Mouse (Mus musculus) kidney, embryonic 14.5 days (tissue): ENCODE data around the gene Kif5a. TPM values are rescaled to one million over a fixed set of nuclear protein-coding genes. Genes with fewer than 3 reads are reported as not detected.

Source experiments
- ATAC-seq: fragments of 200-750 bp; cut with Nextera tagmentation; 2 replicates; pipeline ENCODE4 v1.8.0; 2017; ENCODE audit warnings: moderate number of reproducible peaks, mild to moderate bottlenecking, moderate TSS enrichment, moderate library complexity; ENCODE audit not compliant: low FRiP score, low TSS enrichment
- H3K27ac ChIP-seq: fragments of 300-500 bp; sonication (generic); 2 replicates; pipeline ENCODE4 v1.5.1; 2014; ENCODE audit warnings: low read depth, mild to moderate bottlenecking, low read length, moderate library complexity, mixed read lengths
- H3K27me3 ChIP-seq: fragments of 300-500 bp; sonication (generic); 2 replicates; pipeline ENCODE4 v1.6.1; 2014; ENCODE audit warnings: mild to moderate bottlenecking, low read length; ENCODE audit not compliant: control insufficient read depth, insufficient read depth
- H3K36me3 ChIP-seq: fragments of 300-500 bp; sonication (generic); 2 replicates; pipeline ENCODE4 v1.6.1; 2014; ENCODE audit warnings: low read length, mixed read lengths; ENCODE audit not compliant: control insufficient read depth, insufficient read depth
- H3K4me1 ChIP-seq: fragments of 300-500 bp; sonication (generic); 2 replicates; pipeline ENCODE4 v1.6.1; 2014; ENCODE audit warnings: low read length, mixed read lengths; ENCODE audit not compliant: control insufficient read depth, insufficient read depth
- H3K4me2 ChIP-seq: fragments of 300-500 bp; sonication (generic); replicated peaks from 2 replicates; pipeline ENCODE4 v1.6.1; 2014; ENCODE audit warnings: low read depth, mild to moderate bottlenecking, low read length
- H3K4me3 ChIP-seq: fragments of 300-500 bp; sonication (generic); 2 replicates; pipeline ENCODE4 v1.5.1; 2014; ENCODE audit warnings: mild to moderate bottlenecking, low read length
- H3K9ac ChIP-seq: fragments of 300-500 bp; sonication (generic); 2 replicates; pipeline ENCODE4 v1.6.1; 2014; ENCODE audit warnings: low read depth, mild to moderate bottlenecking, low read length, moderate library complexity
- H3K9me3 ChIP-seq: fragments of 300-500 bp; sonication (generic); 2 replicates; pipeline ENCODE4 v1.6.1; 2016; ENCODE audit warnings: low read length; ENCODE audit not compliant: control insufficient read depth
- WGBS: fragments of 180-500 bp; shearing (Covaris S2); extraction: QIAGEN DNeasy Blood & Tissue Kit; methylation state at CpG from one replicate; pipeline ENCODE4 v1.1.7; 2014; 5-methylcytosine and 5-hydroxymethylcytosine counted together
- polyA plus RNA-seq: library from polyadenylated mRNA; unstranded; fragments of >200 nt; fragmentation: Nextera tagmentation; extraction: Ambion mirVana; gene quantifications from 2 replicates; pipeline ENCODE4 v1.2.1, GENCODE M21; 2014

Gene Kif5a
- polyA plus RNA-seq, 1 experiment from 2014 or later, result 0.37 TPM

DNA sequence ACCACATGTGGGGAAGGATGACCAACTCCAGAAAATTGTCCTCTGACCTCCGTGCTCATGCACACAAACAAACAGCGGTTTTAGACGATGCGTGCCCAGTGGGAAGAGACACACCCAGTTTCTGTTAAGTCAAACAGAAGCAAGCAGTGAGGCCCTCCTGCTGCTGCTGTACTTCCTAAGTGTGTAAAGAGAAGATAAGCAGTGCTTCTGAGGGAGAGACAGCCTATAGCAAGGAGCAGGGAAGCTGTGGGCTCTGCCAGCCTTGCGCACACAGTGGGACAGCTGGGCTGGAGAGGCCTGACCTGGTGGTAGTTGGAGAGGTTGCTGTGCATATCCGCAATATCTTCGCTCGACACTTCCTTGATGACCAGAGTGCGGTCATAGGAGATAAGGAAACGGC, 57.8 kb downstream of the Kif5a start:
- no peak for ATAC-seq

DNA sequence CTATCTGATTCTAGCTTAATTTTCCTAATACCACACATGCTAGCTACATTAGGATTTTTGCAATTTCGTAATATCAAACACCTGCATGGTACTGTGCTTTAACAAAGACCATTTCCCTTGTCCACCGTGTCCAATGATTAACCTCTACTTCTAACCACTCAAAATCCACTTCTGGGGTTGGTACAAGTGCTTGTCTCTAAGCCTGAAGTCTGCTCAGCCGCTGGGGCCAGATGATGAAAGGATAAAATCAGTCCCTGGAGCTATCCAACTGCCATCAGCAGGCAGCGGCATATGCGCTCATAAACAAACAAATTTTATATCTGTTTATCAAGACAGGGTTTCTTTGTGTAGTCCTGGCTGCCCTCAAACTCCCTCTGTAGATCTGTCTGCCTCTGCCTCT, 58.6 kb downstream of the Kif5a start:
- Histone ChIP-seq H3K4me1 (no peaks in the 10 kb centered on the region), H3K9me3 (no peaks in the 10 kb centered on the region), H3K27ac (no peak overlapping the region), H3K36me3 (peaks cover 57% of the 10 kb centered on the region), H3K27me3 (no peaks in the 10 kb centered on the region), H3K4me3 (no peak overlapping the region), H3K9ac (no peak overlapping the region), H3K4me2 (no peak overlapping the region)
- no peak for ATAC-seq
- WGBS, result 89% methylated on average over 5 of the region's 5 CpGs

More for the DNA sequence above, 57.8 kb downstream of the Kif5a start:
- no peaks in the 10 kb centered on the region for H3K9me3 ChIP-seq
- H3K36me3 ChIP-seq, result peaks cover 56% of the 10 kb centered on the region
- 86% methylated on average over 10 of the region's 10 CpGs for WGBS
- no peak overlapping the region for H3K4me3 ChIP-seq
- H3K27ac ChIP-seq, result no peak overlapping the region
- H3K27me3 ChIP-seq, result no peaks in the 10 kb centered on the region
- H3K9ac ChIP-seq, result no peak overlapping the region
- 0 out of 2 replicates have a peak, but pooled peaks cover 4% of the 10 kb centered on the region for H3K4me1 ChIP-seq
- H3K4me2 ChIP-seq, result no peak overlapping the region

DNA sequence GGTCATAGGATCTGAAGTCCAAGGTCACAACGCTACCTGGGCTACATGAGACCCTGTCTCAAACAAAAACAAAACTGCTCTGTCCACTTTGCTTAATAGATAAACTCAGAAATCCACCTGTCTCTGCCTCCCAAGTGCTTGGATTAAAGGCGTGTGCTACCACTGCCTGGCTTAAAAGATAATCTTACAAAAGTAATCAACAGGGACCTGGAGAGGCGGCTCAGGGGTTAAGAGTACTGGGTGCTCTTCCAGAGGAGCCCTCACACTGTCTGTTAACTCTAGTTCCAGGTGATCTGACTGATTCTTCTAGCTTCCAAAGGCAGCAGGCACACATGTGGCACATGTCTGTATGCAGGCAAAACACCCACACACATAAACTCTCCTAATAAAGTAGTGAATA, 60.0 kb downstream of the Kif5a start:
- Histone ChIP-seq H3K9ac (no peak overlapping the region), H3K36me3 (peaks cover 59% of the 10 kb centered on the region), H3K4me3 (no peak overlapping the region), H3K27ac (no peak overlapping the region), H3K9me3 (no peaks in the 10 kb centered on the region), H3K27me3 (no peaks in the 10 kb centered on the region), H3K4me2 (no peak overlapping the region), H3K4me1 (peaks cover 4% of the 10 kb centered on the region; the same call in 1 of the 2 replicates)
- WGBS, result 88% methylated on average over 3 of the region's 3 CpGs
- ATAC-seq, result no peak

DNA sequence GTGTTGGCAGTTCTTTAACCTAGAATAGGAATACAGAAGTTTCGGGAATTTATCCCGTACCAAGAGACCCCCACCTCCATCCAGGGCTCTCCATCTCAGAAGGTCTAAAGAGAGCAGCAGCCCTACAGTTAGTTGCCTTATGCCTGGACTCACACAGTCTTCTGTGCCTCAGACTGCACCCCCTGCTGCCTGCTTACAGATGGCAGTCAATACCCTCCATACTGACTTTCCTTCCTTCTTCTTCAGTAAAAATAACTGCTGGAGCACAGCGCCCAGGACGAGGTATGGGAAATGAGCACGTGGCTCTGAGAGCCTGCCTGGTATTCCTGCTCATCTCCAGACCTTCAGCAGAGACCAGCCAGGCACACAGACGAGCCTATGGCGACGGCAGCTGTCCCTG, 62.9 kb downstream of the Kif5a start:
- Histone ChIP-seq H3K27ac (no peak overlapping the region), H3K27me3 (no peaks in the 10 kb centered on the region), H3K9ac (no peak overlapping the region), H3K36me3 (peaks cover 50% of the 10 kb centered on the region), H3K9me3 (no peaks in the 10 kb centered on the region), H3K4me1 (peaks cover 8% of the 10 kb centered on the region; the same call in 1 of the 2 replicates), H3K4me3 (no peak overlapping the region), H3K4me2 (no peak overlapping the region)
- ATAC-seq, result no peak
- 83% methylated on average over 8 of the region's 8 CpGs for WGBS

DNA sequence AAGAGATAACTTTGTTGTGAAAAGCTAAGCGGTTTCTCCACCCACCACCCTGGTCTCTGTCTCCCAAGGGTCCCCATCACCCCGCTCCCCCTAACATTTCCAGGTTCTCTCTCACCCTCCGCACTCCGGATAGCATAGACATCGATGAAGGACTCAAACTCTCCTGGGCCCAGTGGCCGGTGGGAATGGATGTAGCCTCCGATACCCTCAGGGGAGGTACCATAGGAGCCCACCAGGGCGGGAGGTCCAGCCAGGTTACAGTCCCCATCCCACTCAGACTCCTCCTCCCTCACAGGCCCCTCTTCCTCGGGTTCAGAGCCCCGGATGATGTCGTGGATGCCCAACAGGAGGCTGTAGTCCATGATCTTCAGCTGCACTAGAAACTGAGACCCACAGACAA, 63.7 kb downstream of the Kif5a start:
- Histone ChIP-seq H3K9me3 (no peaks in the 10 kb centered on the region), H3K4me3 (no peak overlapping the region), H3K4me1 (peaks cover 13% of the 10 kb centered on the region; the same call in 1 of the 2 replicates), H3K4me2 (no peak overlapping the region), H3K27me3 (no peaks in the 10 kb centered on the region), H3K9ac (no peak overlapping the region), H3K27ac (no peak overlapping the region), H3K36me3 (peaks cover 42% of the 10 kb centered on the region)
- ATAC-seq, result no peak
- WGBS, result 84% methylated on average over 11 of the region's 11 CpGs

DNA sequence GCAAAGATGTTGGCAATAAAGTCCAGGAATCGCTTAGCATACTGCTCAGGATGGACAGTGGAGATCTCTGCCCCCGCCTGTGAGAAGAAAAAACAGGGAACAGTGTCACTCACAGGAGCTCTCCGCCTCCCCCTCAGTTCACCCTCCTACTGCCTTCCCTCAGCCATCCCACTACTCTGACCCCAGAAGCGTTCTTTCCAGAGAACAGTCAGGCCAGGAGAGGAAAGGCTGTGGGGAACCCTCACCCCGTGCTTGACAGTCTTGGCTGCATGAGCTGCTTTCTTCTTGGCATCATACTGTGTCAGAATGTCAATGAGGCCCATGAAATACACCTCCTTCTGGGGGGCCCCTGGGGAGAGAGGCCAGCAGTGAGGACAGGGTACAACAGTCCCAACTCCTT, 64.1 kb downstream of the Kif5a start:
- ATAC-seq, result no peak
- H3K9ac ChIP-seq, result no peak overlapping the region
- H3K27me3 ChIP-seq, result no peaks in the 10 kb centered on the region
- 33% methylated on average over 5 of the region's 5 CpGs for WGBS
- H3K9me3 ChIP-seq, result no peaks in the 10 kb centered on the region
- H3K4me3 ChIP-seq, result no peak overlapping the region
- H3K4me1 ChIP-seq, result peaks cover 16% of the 10 kb centered on the region; the same call in 1 of the 2 replicates
- no peak overlapping the region for H3K27ac ChIP-seq
- peaks cover 40% of the 10 kb centered on the region for H3K36me3 ChIP-seq
- no peak overlapping the region for H3K4me2 ChIP-seq

DNA sequence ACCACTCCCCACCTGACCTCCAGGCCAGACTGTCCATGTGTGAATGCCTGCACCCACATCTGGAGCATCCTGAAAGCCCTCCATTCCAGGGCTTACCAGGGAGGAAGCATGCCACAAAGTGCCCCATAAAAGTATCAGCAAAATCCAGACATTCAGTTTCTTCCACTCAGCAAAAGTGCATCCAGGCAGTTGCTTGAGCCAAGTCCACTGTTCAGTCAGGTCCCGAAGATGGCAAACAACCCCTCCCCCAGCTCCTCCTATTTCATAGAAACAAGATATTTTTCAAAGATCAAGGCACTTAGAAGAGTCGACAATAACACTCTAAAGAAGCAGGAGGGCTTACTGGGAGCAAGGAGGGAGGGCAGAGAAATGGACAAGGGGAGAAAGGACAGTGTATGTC, 64.7 kb downstream of the Kif5a start:
- peaks cover 16% of the 10 kb centered on the region; the same call in 1 of the 2 replicates for H3K4me1 ChIP-seq
- no peak overlapping the region for H3K9ac ChIP-seq
- no peak overlapping the region for H3K27ac ChIP-seq
- no peak overlapping the region for H3K4me2 ChIP-seq
- ATAC-seq, result no peak
- no peak overlapping the region for H3K4me3 ChIP-seq
- H3K36me3 ChIP-seq, result peaks cover 39% of the 10 kb centered on the region
- H3K9me3 ChIP-seq, result no peaks in the 10 kb centered on the region
- H3K27me3 ChIP-seq, result no peaks in the 10 kb centered on the region
- WGBS, result 37% methylated on average over 2 of the region's 2 CpGs

DNA sequence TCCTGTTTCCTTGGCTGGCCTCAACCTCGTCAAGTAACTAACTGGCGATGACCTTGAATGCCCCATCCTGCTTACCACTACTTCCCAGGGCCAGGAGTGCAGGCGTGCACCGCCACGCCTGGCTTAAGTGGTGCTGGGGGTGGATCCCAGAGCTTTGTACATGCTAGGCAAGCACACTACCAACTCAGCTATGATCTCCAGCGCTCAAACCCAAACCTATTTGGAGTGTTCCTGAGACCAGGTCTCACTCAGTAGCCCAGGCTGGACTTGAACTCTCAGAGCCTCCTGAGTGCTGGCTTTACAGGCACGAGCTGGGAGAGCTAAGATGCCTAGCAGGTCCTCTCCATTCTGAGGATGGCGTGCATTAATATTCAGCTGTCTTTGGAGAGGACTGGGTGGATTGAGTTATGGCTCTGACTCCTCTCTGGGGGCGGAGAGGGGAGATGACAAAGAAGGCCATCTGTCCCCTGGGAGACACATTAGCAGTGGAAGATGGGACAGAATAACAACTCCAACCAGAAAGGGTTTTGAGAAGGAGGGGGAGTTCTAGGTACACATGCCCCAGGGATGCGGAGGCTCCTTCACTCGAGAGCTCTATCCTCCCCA, 65.5 kb downstream of the Kif5a start:
- WGBS, result 80% methylated on average over 11 of the region's 11 CpGs
- Histone ChIP-seq H3K27me3 (no peaks in the 10 kb centered on the region), H3K4me2 (no peak overlapping the region), H3K4me3 (no peak overlapping the region), H3K36me3 (peaks cover 38% of the 10 kb centered on the region), H3K9me3 (no peaks in the 10 kb centered on the region), H3K4me1 (peaks cover 16% of the 10 kb centered on the region; the same call in 1 of the 2 replicates), H3K9ac (no peak overlapping the region), H3K27ac (0 out of 2 replicates have a peak overlapping the region, but pooled peaks have one; percentile 17)
- no peak for ATAC-seq

DNA sequence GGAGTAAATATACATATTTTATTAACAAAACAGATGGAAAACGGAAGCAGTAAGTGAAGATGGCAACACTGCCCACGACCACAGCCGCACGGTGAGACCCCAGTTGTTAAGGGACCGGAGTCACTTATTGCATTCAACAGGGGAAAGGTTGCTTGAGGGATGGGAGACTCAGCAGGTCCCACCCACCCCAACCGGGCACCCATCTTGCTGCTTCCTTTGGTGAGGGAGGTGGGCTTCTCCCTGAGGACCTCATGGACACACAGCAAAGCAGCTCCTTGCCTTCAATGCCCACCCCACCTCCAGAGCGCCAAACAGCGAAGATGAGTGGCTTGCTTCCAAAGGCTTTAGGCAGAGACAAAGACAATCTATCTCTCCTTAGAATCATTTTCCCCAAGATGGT, 66.0 kb downstream of the Kif5a start:
- peaks cover 16% of the 10 kb centered on the region; the same call in 1 of the 2 replicates for H3K4me1 ChIP-seq
- no peak overlapping the region for H3K9ac ChIP-seq
- H3K27ac ChIP-seq, result peak overlapping the region; percentile 95
- H3K27me3 ChIP-seq, result no peaks in the 10 kb centered on the region
- no peak overlapping the region for H3K4me3 ChIP-seq
- peaks cover 37% of the 10 kb centered on the region for H3K36me3 ChIP-seq
- no peaks in the 10 kb centered on the region for H3K9me3 ChIP-seq
- WGBS, result 91% methylated on average over 8 of the region's 8 CpGs
- ATAC-seq, result no peak
- H3K4me2 ChIP-seq, result no peak overlapping the region
